Mouse (Mus musculus) adrenal gland, postnatal 14 days (tissue): ENCODE measurements around the gene Mpped2. TPM values are rescaled to one million over a fixed set of nuclear protein-coding genes. Genes with fewer than 3 reads are reported as not detected.

Source experiments
- DNase-seq: peaks from one replicate; pipeline ENCODE4 v3.0.0; 2021; ENCODE audit warnings: mixed read lengths
- total RNA-seq: library from RNA; stranded (reverse); gene quantifications from 2 replicates; pipeline ENCODE4 v1.2.3, GENCODE M21; 2021

Gene Mpped2
- total RNA-seq, 1 experiment from 2014 or later = 28.2 TPM

- DNase-seq = no peak
Observed at GRCm38 (mm10) chr2:106696372-106696771, 3.3 kb downstream of the Mpped2 start.

GRCm38 (mm10) chr2:106705664-106706063 is 12.6 kb downstream of the Mpped2 start:
- DNase-seq = no peak

- no peak for DNase-seq
Observed at GRCm38 (mm10) chr2:106707136-106707535, 14.1 kb downstream of the Mpped2 start.

GRCm38 (mm10) chr2:106710862-106711477 is 17.9 kb downstream of the Mpped2 start:
- no peak for DNase-seq

- no peak for DNase-seq
Observed at GRCm38 (mm10) chr2:106711506-106711905, 18.4 kb downstream of the Mpped2 start.

GRCm38 (mm10) chr2:106713151-106713550 is 20.1 kb downstream of the Mpped2 start:
- peak; percentile 62 for DNase-seq

- DNase-seq = no peak
Observed at GRCm38 (mm10) chr2:106715674-106716364, 22.8 kb downstream of the Mpped2 start.

- no peak for DNase-seq
Observed at GRCm38 (mm10) chr2:106716365-106716717, 23.3 kb downstream of the Mpped2 start.

GRCm38 (mm10) chr2:106718888-106719287 is 25.8 kb downstream of the Mpped2 start:
- DNase-seq = no peak

- no peak for DNase-seq
Observed at GRCm38 (mm10) chr2:106719434-106719833, 26.4 kb downstream of the Mpped2 start.

GRCm38 (mm10) chr2:106720644-106721043 is 27.6 kb downstream of the Mpped2 start:
- no peak for DNase-seq

- DNase-seq = no peak
Observed at GRCm38 (mm10) chr2:106722020-106722419, 29.0 kb downstream of the Mpped2 start.

GRCm38 (mm10) chr2:106729951-106730564 is 37.0 kb downstream of the Mpped2 start:
- DNase-seq = no peak

GRCm38 (mm10) chr2:106730608-106731007 is 37.5 kb downstream of the Mpped2 start:
- DNase-seq = no peak

GRCm38 (mm10) chr2:106731478-106731877 is 38.4 kb downstream of the Mpped2 start:
- peak; percentile 57 for DNase-seq

GRCm38 (mm10) chr2:106732171-106732570 is 39.1 kb downstream of the Mpped2 start:
- no peak for DNase-seq

- DNase-seq = no peak
Observed at GRCm38 (mm10) chr2:106733396-106733795, 40.3 kb downstream of the Mpped2 start.

GRCm38 (mm10) chr2:106734004-106734403 is 40.9 kb downstream of the Mpped2 start:
- no peak for DNase-seq

GRCm38 (mm10) chr2:106735211-106735610 is 42.1 kb downstream of the Mpped2 start:
- no peak for DNase-seq

GRCm38 (mm10) chr2:106735792-106736359 is 42.8 kb downstream of the Mpped2 start:
- DNase-seq = no peak

- DNase-seq = no peak
Observed at GRCm38 (mm10) chr2:106738951-106739350, 45.9 kb downstream of the Mpped2 start.

- no peak for DNase-seq
Observed at GRCm38 (mm10) chr2:106744086-106744485, 51.0 kb downstream of the Mpped2 start.

GRCm38 (mm10) chr2:106744601-106745000 is 51.5 kb downstream of the Mpped2 start:
- DNase-seq = no peak
